Mouse (Mus musculus): ENCODE measurements around the gene Hist1h1e. TPM values are rescaled to one million over a fixed set of nuclear protein-coding genes. Genes with fewer than 3 reads are reported as not detected.

Gene Hist1h1e
- 5.4 and 5.8 TPM in 2 replicates for polyA plus RNA-seq (2015; fragmentation: Nextera tagmentation; extraction: Ambion mirVana)

GRCm38 (mm10) chr13:23622175-23622671, at the start of gene Hist1h1e:
TSS of gene Hist1h1e (minus strand) at chr13:23622558.

GRCm38 (mm10) chr13:23620733-23621531, 1.4 kb downstream of the Hist1h1e start, which contains the start of gene Hist1h2be:
TSS of gene Hist1h2be (minus strand) at chr13:23621124.

GRCm38 (mm10) chr13:23581408-23582218, 40.7 kb downstream of the Hist1h1e start, which contains the start of gene Hist1h4d:
TSS of gene Hist1h4d (plus strand) at chr13:23581598.

GRCm38 (mm10) chr13:23575271-23575851, 47.0 kb downstream of the Hist1h1e start, which contains the start of gene Hist1h3d:
TSS of gene Hist1h3d (plus strand) at chr13:23575763.

GRCm38 (mm10) chr13:23573898-23574524, 48.3 kb downstream of the Hist1h1e start, which contains the start of the genes Hist1h2bf and Hist1h2ad:
TSS of gene Hist1h2bf (minus strand) at chr13:23574196.
TSS of gene Hist1h2ad (plus strand) at chr13:23574381.

GRCm38 (mm10) chr13:23571022-23571503, 51.3 kb downstream of the Hist1h1e start, which contains the start of the genes Hist1h2ae and Hist1h2bg:
TSS of gene Hist1h2ae (minus strand) at chr13:23571220.
TSS of gene Hist1h2bg (plus strand) at chr13:23571396.

Small RNA genes lying within 50 kb of the gene (microRNA-seq; reads per million reads assigned to microRNA genes)
- gene Gm44359 (not detected), gene Gm44394 (not detected)

Other genes starting within 250 kb of the Hist1h1e start
- gene Abt1, start 198.7 kb downstream of the Hist1h1e start, polyA plus RNA-seq (2015; fragmentation: Nextera tagmentation; extraction: Ambion mirVana) = 7.0 and 8.6 TPM in 2 replicates
- not detected in 2 replicates for gene Btn1a1, start 156.7 kb downstream of the Hist1h1e start, polyA plus RNA-seq (2015; fragmentation: Nextera tagmentation; extraction: Ambion mirVana)
- not detected in 2 replicates for gene Btn2a2, start 133.7 kb downstream of the Hist1h1e start, polyA plus RNA-seq (2015; fragmentation: Nextera tagmentation; extraction: Ambion mirVana)
- gene Hist1h4h, start 91.5 kb downstream of the Hist1h1e start, polyA plus RNA-seq (2015; fragmentation: Nextera tagmentation; extraction: Ambion mirVana) = 24.9 and 35.3 TPM in 2 replicates
- 1.5 and 3.4 TPM in 2 replicates for gene Hist1h2af, start 88.7 kb downstream of the Hist1h1e start, polyA plus RNA-seq (2015; fragmentation: Nextera tagmentation; extraction: Ambion mirVana)
- 1.7 and 2.1 TPM in 2 replicates for gene Hist1h3g, start 87.1 kb downstream of the Hist1h1e start, polyA plus RNA-seq (2015; fragmentation: Nextera tagmentation; extraction: Ambion mirVana)
- gene Hist1h2bh, start 79.2 kb downstream of the Hist1h1e start, polyA plus RNA-seq (2015; fragmentation: Nextera tagmentation; extraction: Ambion mirVana) = 0.54 and 0.58 TPM in 2 replicates
- gene Hist1h3f, start 78.5 kb downstream of the Hist1h1e start, polyA plus RNA-seq (2015; fragmentation: Nextera tagmentation; extraction: Ambion mirVana) = 0.28 and 0.43 TPM in 2 replicates
- not detected in 2 replicates for gene Hist1h4f, start 70.9 kb downstream of the Hist1h1e start, polyA plus RNA-seq (2015; fragmentation: Nextera tagmentation; extraction: Ambion mirVana)
- 0.58 and 0.60 TPM in 2 replicates for gene Hist1h1d, start 69.3 kb downstream of the Hist1h1e start, polyA plus RNA-seq (2015; fragmentation: Nextera tagmentation; extraction: Ambion mirVana)
- gene Hist1h3e, start 60.2 kb downstream of the Hist1h1e start, polyA plus RNA-seq (2015; fragmentation: Nextera tagmentation; extraction: Ambion mirVana) = 1.8 and 2.0 TPM in 2 replicates
- 14.0 and 18.1 TPM in 2 replicates for gene Hist1h2ae, start 51.3 kb downstream of the Hist1h1e start, polyA plus RNA-seq (2015; fragmentation: Nextera tagmentation; extraction: Ambion mirVana)
- 10.7 and 21.8 TPM in 2 replicates for gene Hist1h2bg, start 51.2 kb downstream of the Hist1h1e start, polyA plus RNA-seq (2015; fragmentation: Nextera tagmentation; extraction: Ambion mirVana)
- 1.5 and 2.6 TPM in 2 replicates for gene Hist1h2bf, start 48.4 kb downstream of the Hist1h1e start, polyA plus RNA-seq (2015; fragmentation: Nextera tagmentation; extraction: Ambion mirVana)
- 1.7 and 1.9 TPM in 2 replicates for gene Hist1h2ad, start 48.2 kb downstream of the Hist1h1e start, polyA plus RNA-seq (2015; fragmentation: Nextera tagmentation; extraction: Ambion mirVana)
- 2.9 and 3.4 TPM in 2 replicates for gene Hist1h3d, start 46.8 kb downstream of the Hist1h1e start, polyA plus RNA-seq (2015; fragmentation: Nextera tagmentation; extraction: Ambion mirVana)
- gene Hist1h4d, start 41.0 kb downstream of the Hist1h1e start, polyA plus RNA-seq (2015; fragmentation: Nextera tagmentation; extraction: Ambion mirVana) = 24.3 and 29.2 TPM in 2 replicates
- gene Hist1h2be, start 1.4 kb downstream of the Hist1h1e start, polyA plus RNA-seq (2015; fragmentation: Nextera tagmentation; extraction: Ambion mirVana) = 1.1 and 1.4 TPM in 2 replicates
- gene Hist1h2ac, start 61.4 kb upstream of the Hist1h1e start, polyA plus RNA-seq (2015; fragmentation: Nextera tagmentation; extraction: Ambion mirVana) = 1.00 and 1.2 TPM in 2 replicates
- 161 and 192 TPM in 2 replicates for gene Hist1h2bc, start 61.6 kb upstream of the Hist1h1e start, polyA plus RNA-seq (2015; fragmentation: Nextera tagmentation; extraction: Ambion mirVana)
- gene Hist1h1t, start 73.3 kb upstream of the Hist1h1e start, polyA plus RNA-seq (2015; fragmentation: Nextera tagmentation; extraction: Ambion mirVana) = not detected in 2 replicates
- 1.8 TPM in 2 replicates for gene Hist1h4c, start 75.9 kb upstream of the Hist1h1e start, polyA plus RNA-seq (2015; fragmentation: Nextera tagmentation; extraction: Ambion mirVana)
- gene Hfe, start 88.3 kb upstream of the Hist1h1e start, polyA plus RNA-seq (2015; fragmentation: Nextera tagmentation; extraction: Ambion mirVana) = 8.0 and 9.7 TPM in 2 replicates
- 125 and 175 TPM in 2 replicates for gene Hist1h1c, start 116.2 kb upstream of the Hist1h1e start, polyA plus RNA-seq (2015; fragmentation: Nextera tagmentation; extraction: Ambion mirVana)
- gene Hist1h3c, start 123.0 kb upstream of the Hist1h1e start, polyA plus RNA-seq (2015; fragmentation: Nextera tagmentation; extraction: Ambion mirVana) = 0.41 and 0.98 TPM in 2 replicates
- gene Hist1h2bb, start 124.2 kb upstream of the Hist1h1e start, polyA plus RNA-seq (2015; fragmentation: Nextera tagmentation; extraction: Ambion mirVana) = 0.82 and 1.2 TPM in 2 replicates
- 3.7 and 8.0 TPM in 2 replicates for gene Hist1h2ab, start 128.6 kb upstream of the Hist1h1e start, polyA plus RNA-seq (2015; fragmentation: Nextera tagmentation; extraction: Ambion mirVana)
- gene Hist1h3b, start 129.7 kb upstream of the Hist1h1e start, polyA plus RNA-seq (2015; fragmentation: Nextera tagmentation; extraction: Ambion mirVana) = 2.0 and 2.8 TPM in 2 replicates
- 1.3 TPM in 1 of 2 replicates, not detected in the other for gene Hist1h4b, start 134.5 kb upstream of the Hist1h1e start, polyA plus RNA-seq (2015; fragmentation: Nextera tagmentation; extraction: Ambion mirVana)
- gene Hist1h4a, start 138.7 kb upstream of the Hist1h1e start, polyA plus RNA-seq (2015; fragmentation: Nextera tagmentation; extraction: Ambion mirVana) = 0.33 TPM in 1 of 2 replicates, not detected in the other
- 1.9 and 2.7 TPM in 2 replicates for gene Hist1h3a, start 139.8 kb upstream of the Hist1h1e start, polyA plus RNA-seq (2015; fragmentation: Nextera tagmentation; extraction: Ambion mirVana)
- 0.59 and 0.82 TPM in 2 replicates for gene Hist1h1a, start 141.1 kb upstream of the Hist1h1e start, polyA plus RNA-seq (2015; fragmentation: Nextera tagmentation; extraction: Ambion mirVana)
- 0.19 and 0.30 TPM in 2 replicates for gene Trim38, start 147.4 kb upstream of the Hist1h1e start, polyA plus RNA-seq (2015; fragmentation: Nextera tagmentation; extraction: Ambion mirVana)
- 0.06 TPM in 1 of 2 replicates, not detected in the other for gene Slc17a2, start 184.4 kb upstream of the Hist1h1e start, polyA plus RNA-seq (2015; fragmentation: Nextera tagmentation; extraction: Ambion mirVana)
- gene Slc17a3, start 216.9 kb upstream of the Hist1h1e start, polyA plus RNA-seq (2015; fragmentation: Nextera tagmentation; extraction: Ambion mirVana) = not detected in 2 replicates
- not detected in 2 replicates for gene Slc17a1, start 245.2 kb upstream of the Hist1h1e start, polyA plus RNA-seq (2015; fragmentation: Nextera tagmentation; extraction: Ambion mirVana)